Mouse (Mus musculus): ENCODE data around the gene Hsp90ab1. TPM values are rescaled to one million over a fixed set of nuclear protein-coding genes. Genes with fewer than 3 reads are reported as not detected.
A peak's percentile ranks its signal among the peaks of the same experiment; 100 is the strongest.

Hsp90ab1 gene
- polyA plus RNA-seq, 1 experiment from 2014 or later = 1,628 TPM

- Histone ChIP-seq H3K9ac (ENCODE audit: low read length) (no peak overlapping the region), H3K9me3 (ENCODE audit: control insufficient read depth, low read length) (peaks cover 4% of the 10 kb centered on the region; the same call in 1 of the 2 replicates), H3K27ac (ENCODE audit: low read depth) (peak overlapping the region; percentile 89), H3K4me3 (ENCODE audit: low read depth, low read length) (no peak overlapping the region), H3K4me1 (replicated peaks; ENCODE audit: control insufficient read depth, insufficient read depth, low read length) (peaks cover 40% of the 10 kb centered on the region), H3K27me3 (replicated peaks; ENCODE audit: control insufficient read depth, insufficient read depth, low read length) (no peaks in the 10 kb centered on the region), H3K36me3 (ENCODE audit: control insufficient read depth, insufficient read depth, low read length) (peaks cover 12% of the 10 kb centered on the region; the same call in 1 of the 2 replicates), H3K4me2 (ENCODE audit: low read length) (no peak overlapping the region)
- WGBS = 59% methylated on average over 23 of the region's 23 CpGs
- no peak for DNase-seq (ENCODE audit: low spot score)
- no peak for ATAC-seq (replicated peaks; ENCODE audit: low FRiP score, low TSS enrichment, low read depth)
Measured at GRCm38 (mm10) chr17:45585725-45586448, 12.8 kb upstream of the Hsp90ab1 start.

DNA sequence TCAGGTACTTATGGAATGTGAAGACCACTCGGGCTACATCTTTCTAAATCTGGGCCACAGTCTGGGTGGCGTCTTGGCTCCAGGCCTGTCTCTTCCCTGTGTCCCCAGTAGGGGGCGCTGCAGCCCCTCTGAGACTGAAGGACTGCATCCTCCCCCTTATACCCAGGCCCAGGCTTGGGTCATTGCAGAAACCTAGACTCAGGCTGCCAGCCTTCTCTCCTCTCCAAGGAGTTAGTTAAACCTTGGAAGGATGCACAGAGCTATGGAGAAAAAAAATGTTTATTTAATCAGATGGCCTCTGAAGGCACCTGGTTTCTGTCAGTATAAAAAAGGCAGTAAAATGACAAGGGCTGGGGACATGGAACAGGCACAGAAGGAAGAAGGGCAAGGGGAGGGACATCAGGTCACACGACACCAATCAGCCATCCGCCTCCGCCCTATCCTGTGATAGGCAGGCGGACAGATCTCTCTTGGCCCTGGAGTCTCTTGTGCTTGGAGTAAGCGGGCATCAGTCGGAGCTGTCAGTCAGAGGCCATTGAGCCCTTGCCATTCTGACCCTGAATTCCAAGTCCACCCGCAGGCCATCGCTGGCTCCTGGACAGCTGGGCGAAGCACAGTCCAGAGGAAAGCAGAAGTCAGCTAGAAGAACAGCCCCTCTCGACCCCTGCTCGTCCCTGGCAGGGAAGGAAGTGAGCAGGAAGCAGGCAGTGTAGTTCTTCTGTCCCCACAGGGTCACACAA lies 12.0 kb upstream of the Hsp90ab1 start:
- Histone ChIP-seq H3K9ac (ENCODE audit: low read length) (no peak overlapping the region), H3K4me1 (replicated peaks; ENCODE audit: control insufficient read depth, insufficient read depth, low read length) (peaks cover 42% of the 10 kb centered on the region), H3K36me3 (ENCODE audit: control insufficient read depth, insufficient read depth, low read length) (peaks cover 12% of the 10 kb centered on the region; the same call in 1 of the 2 replicates), H3K27ac (ENCODE audit: low read depth) (peak overlapping the region; percentile 89), H3K27me3 (replicated peaks; ENCODE audit: control insufficient read depth, insufficient read depth, low read length) (no peaks in the 10 kb centered on the region), H3K9me3 (ENCODE audit: control insufficient read depth, low read length) (peaks cover 4% of the 10 kb centered on the region; the same call in 1 of the 2 replicates), H3K4me3 (ENCODE audit: low read depth, low read length) (no peak overlapping the region), H3K4me2 (ENCODE audit: low read length) (peak overlapping the region; percentile 32)
- ATAC-seq (replicated peaks; ENCODE audit: low FRiP score, low TSS enrichment, low read depth) = peak; percentile 70
- peak; percentile 87 for DNase-seq (ENCODE audit: low spot score)
- WGBS = 19% methylated on average over 14 of the region's 14 CpGs

DNA sequence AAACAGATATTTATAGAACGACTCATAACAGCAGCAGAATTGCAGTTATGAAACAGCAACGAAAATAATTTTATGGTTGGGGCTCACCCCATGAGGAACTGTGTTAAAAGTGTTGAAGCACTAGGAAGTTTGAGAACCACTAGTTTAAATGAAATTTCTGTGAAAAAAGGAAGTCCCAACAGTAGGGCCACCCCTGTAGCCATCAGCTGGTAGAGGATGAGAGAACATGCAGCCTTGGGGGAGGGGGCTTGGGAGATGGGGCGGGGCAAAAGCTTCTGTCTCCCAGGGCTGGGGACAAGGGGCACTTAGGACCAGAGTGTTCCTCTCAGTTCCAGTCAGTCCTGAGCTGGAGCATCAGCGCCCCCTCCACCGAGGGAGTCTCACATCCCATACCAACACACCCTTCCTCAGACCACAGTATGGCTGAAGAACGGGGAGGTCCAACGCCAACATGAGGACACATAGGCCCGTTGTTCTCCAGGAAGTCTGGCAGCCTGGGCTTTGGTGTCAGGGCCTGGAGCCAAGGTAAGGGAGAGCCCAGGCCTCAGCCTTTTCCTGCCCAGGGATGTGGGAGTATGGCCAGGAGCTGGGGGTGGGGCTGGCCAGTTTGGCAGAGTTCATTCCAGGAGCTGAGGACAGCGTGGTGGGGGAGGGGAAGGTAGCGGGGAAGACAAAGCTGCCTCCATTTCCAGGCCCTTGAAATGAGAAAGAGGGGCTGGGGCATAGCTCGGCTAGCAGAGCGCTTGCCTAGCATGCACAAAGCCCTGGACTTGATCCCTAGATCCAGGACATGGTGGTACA lies 11.2 kb upstream of the Hsp90ab1 start:
- Histone ChIP-seq H3K4me2 (ENCODE audit: low read length) (peak overlapping the region; percentile 32), H3K4me3 (ENCODE audit: low read depth, low read length) (no peak overlapping the region), H3K27ac (ENCODE audit: low read depth) (peak overlapping the region; percentile 89), H3K4me1 (replicated peaks; ENCODE audit: control insufficient read depth, insufficient read depth, low read length) (peaks cover 42% of the 10 kb centered on the region), H3K9ac (ENCODE audit: low read length) (no peak overlapping the region), H3K27me3 (replicated peaks; ENCODE audit: control insufficient read depth, insufficient read depth, low read length) (no peaks in the 10 kb centered on the region), H3K36me3 (ENCODE audit: control insufficient read depth, insufficient read depth, low read length) (peaks cover 12% of the 10 kb centered on the region; the same call in 1 of the 2 replicates), H3K9me3 (ENCODE audit: control insufficient read depth, low read length) (peaks cover 4% of the 10 kb centered on the region; the same call in 1 of the 2 replicates)
- 33% methylated on average over 12 of the region's 12 CpGs for WGBS
- DNase-seq (ENCODE audit: low spot score) (no peak), ATAC-seq (replicated peaks; ENCODE audit: low FRiP score, low TSS enrichment, low read depth) (peak; percentile 3; the same call in 1 of the 2 replicates)

GRCm38 (mm10) chr17:45582715-45583355 lies 9.8 kb upstream of the Hsp90ab1 start:
- 63% methylated on average over 6 of the region's 6 CpGs for WGBS
- H3K27ac ChIP-seq (ENCODE audit: low read depth) = no peak overlapping the region

GRCm38 (mm10) chr17:45582188-45582587 lies 9.1 kb upstream of the Hsp90ab1 start:
- no peak for DNase-seq (ENCODE audit: low spot score)
- WGBS = 90% methylated on average over 6 of the region's 6 CpGs
- Histone ChIP-seq H3K4me1 (replicated peaks; ENCODE audit: control insufficient read depth, insufficient read depth, low read length) (peaks cover 42% of the 10 kb centered on the region), H3K36me3 (ENCODE audit: control insufficient read depth, insufficient read depth, low read length) (peaks cover 6% of the 10 kb centered on the region; the same call in 1 of the 2 replicates), H3K4me2 (ENCODE audit: low read length) (no peak overlapping the region), H3K27ac (ENCODE audit: low read depth) (no peak overlapping the region), H3K9me3 (ENCODE audit: control insufficient read depth, low read length) (peaks cover 4% of the 10 kb centered on the region; the same call in 1 of the 2 replicates), H3K27me3 (replicated peaks; ENCODE audit: control insufficient read depth, insufficient read depth, low read length) (no peaks in the 10 kb centered on the region), H3K9ac (ENCODE audit: low read length) (no peak overlapping the region), H3K4me3 (ENCODE audit: low read depth, low read length) (no peak overlapping the region)
- ATAC-seq (replicated peaks; ENCODE audit: low FRiP score, low TSS enrichment, low read depth) = no peak

More at GRCm38 (mm10) chr17:45582715-45583355, 9.8 kb upstream of the Hsp90ab1 start:
- Histone ChIP-seq H3K9me3 (ENCODE audit: control insufficient read depth, low read length) (peaks cover 4% of the 10 kb centered on the region; the same call in 1 of the 2 replicates), H3K4me2 (ENCODE audit: low read length) (no peak overlapping the region), H3K36me3 (ENCODE audit: control insufficient read depth, insufficient read depth, low read length) (peaks cover 6% of the 10 kb centered on the region; the same call in 1 of the 2 replicates), H3K4me3 (ENCODE audit: low read depth, low read length) (no peak overlapping the region), H3K9ac (ENCODE audit: low read length) (no peak overlapping the region), H3K27me3 (replicated peaks; ENCODE audit: control insufficient read depth, insufficient read depth, low read length) (no peaks in the 10 kb centered on the region), H3K4me1 (replicated peaks; ENCODE audit: control insufficient read depth, insufficient read depth, low read length) (peaks cover 42% of the 10 kb centered on the region)
- ATAC-seq (replicated peaks; ENCODE audit: low FRiP score, low TSS enrichment, low read depth) (no peak), DNase-seq (ENCODE audit: low spot score) (no peak)

- DNase-seq (ENCODE audit: low spot score) (peak; percentile 88), ATAC-seq (replicated peaks; ENCODE audit: low FRiP score, low TSS enrichment, low read depth) (no peak; the same call in 1 of the 2 replicates)
- H3K9ac ChIP-seq (ENCODE audit: low read length) = no peak overlapping the region
- peaks cover 6% of the 10 kb centered on the region; the same call in 1 of the 2 replicates for H3K36me3 ChIP-seq (ENCODE audit: control insufficient read depth, insufficient read depth, low read length)
- H3K27me3 ChIP-seq (replicated peaks; ENCODE audit: control insufficient read depth, insufficient read depth, low read length) = no peaks in the 10 kb centered on the region
- WGBS = 8% methylated on average over 2 of the region's 2 CpGs
- H3K4me1 ChIP-seq (replicated peaks; ENCODE audit: control insufficient read depth, insufficient read depth, low read length) = peaks cover 42% of the 10 kb centered on the region
- no peak overlapping the region for H3K27ac ChIP-seq (ENCODE audit: low read depth)
- H3K4me2 ChIP-seq (ENCODE audit: low read length) = no peak overlapping the region
- no peak overlapping the region for H3K4me3 ChIP-seq (ENCODE audit: low read depth, low read length)
- H3K9me3 ChIP-seq (ENCODE audit: control insufficient read depth, low read length) = peaks cover 4% of the 10 kb centered on the region; the same call in 1 of the 2 replicates
Measured at GRCm38 (mm10) chr17:45581567-45581983, 8.5 kb upstream of the Hsp90ab1 start.

DNA sequence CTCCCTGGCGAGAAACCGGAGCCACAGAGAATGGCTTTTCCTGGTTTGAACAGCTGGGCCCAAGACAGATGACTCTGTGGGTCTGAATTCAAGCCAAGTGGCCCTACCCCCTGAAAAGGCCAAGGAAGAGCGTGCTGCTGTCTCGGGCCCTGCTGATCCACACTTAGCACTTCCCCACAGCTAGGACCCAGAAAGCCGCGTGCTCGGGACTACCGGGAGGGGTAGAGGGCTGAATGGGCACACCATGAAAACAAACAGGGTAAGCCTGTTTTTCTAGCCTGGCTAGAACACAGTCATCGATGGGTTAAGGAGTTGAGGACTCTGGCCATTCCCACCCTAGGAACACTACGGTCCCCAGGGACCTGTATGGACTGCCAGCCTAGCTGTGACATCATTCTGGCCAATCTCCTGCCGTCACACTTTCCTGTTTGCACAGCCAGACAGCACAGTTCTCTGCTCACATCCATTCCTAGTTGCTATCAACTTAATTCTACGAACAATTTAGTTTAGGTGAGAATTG lies 7.9 kb upstream of the Hsp90ab1 start:
- DNase-seq (ENCODE audit: low spot score) (no peak), ATAC-seq (replicated peaks; ENCODE audit: low FRiP score, low TSS enrichment, low read depth) (no peak)
- H3K27ac ChIP-seq (ENCODE audit: low read depth) = 0 out of 2 replicates have a peak overlapping the region, but pooled peaks have one; percentile 43
- peaks cover under 1% of the 10 kb centered on the region; the same call in 1 of the 2 replicates for H3K36me3 ChIP-seq (ENCODE audit: control insufficient read depth, insufficient read depth, low read length)
- peak overlapping the region; percentile 3; the same call in 1 of the 2 replicates for H3K4me2 ChIP-seq (ENCODE audit: low read length)
- H3K27me3 ChIP-seq (replicated peaks; ENCODE audit: control insufficient read depth, insufficient read depth, low read length) = no peaks in the 10 kb centered on the region
- H3K4me3 ChIP-seq (ENCODE audit: low read depth, low read length) = no peak overlapping the region
- peaks cover 41% of the 10 kb centered on the region for H3K4me1 ChIP-seq (replicated peaks; ENCODE audit: control insufficient read depth, insufficient read depth, low read length)
- H3K9me3 ChIP-seq (ENCODE audit: control insufficient read depth, low read length) = no peaks in the 10 kb centered on the region
- 30% methylated on average over 12 of the region's 12 CpGs for WGBS
- H3K9ac ChIP-seq (ENCODE audit: low read length) = no peak overlapping the region
